Mouse (Mus musculus): ENCODE measurements around the gene Slc35g1.

Slc35g1 gene

GRCm38 (mm10) chr19:38397004-38397403 is 1.2 kb downstream of the Slc35g1 start:
- DNase-seq: no peak

- DNase-seq: no peak
Measured at GRCm38 (mm10) chr19:38398966-38399365, 3.2 kb downstream of the Slc35g1 start.

- DNase-seq: no peak
Measured at GRCm38 (mm10) chr19:38400851-38401250, 5.1 kb downstream of the Slc35g1 start.

- no peak for DNase-seq
Measured at GRCm38 (mm10) chr19:38401416-38401815, 5.6 kb downstream of the Slc35g1 start.

- DNase-seq: no peak
Measured at GRCm38 (mm10) chr19:38410357-38411056, 14.7 kb downstream of the Slc35g1 start.

- DNase-seq: no peak
Measured at GRCm38 (mm10) chr19:38413861-38414260, 18.1 kb downstream of the Slc35g1 start.

GRCm38 (mm10) chr19:38418819-38419423 is 23.1 kb downstream of the Slc35g1 start:
- no peak for DNase-seq

- DNase-seq: no peak
Measured at GRCm38 (mm10) chr19:38420751-38421295, 25.0 kb downstream of the Slc35g1 start.

GRCm38 (mm10) chr19:38421436-38421835 is 25.7 kb downstream of the Slc35g1 start:
- no peak for DNase-seq

GRCm38 (mm10) chr19:38422926-38423325 is 27.1 kb downstream of the Slc35g1 start:
- DNase-seq: no peak

GRCm38 (mm10) chr19:38423884-38424283 is 28.1 kb downstream of the Slc35g1 start:
- DNase-seq: peak in 1 of 2 experiments; percentile 18

GRCm38 (mm10) chr19:38424581-38424980 is 28.8 kb downstream of the Slc35g1 start:
- no peak for DNase-seq

GRCm38 (mm10) chr19:38429269-38429668 is 33.5 kb downstream of the Slc35g1 start:
- no peak for DNase-seq

- no peak for DNase-seq
Measured at GRCm38 (mm10) chr19:38430475-38430874, 34.7 kb downstream of the Slc35g1 start.

GRCm38 (mm10) chr19:38431326-38431725 is 35.5 kb downstream of the Slc35g1 start:
- no peak for DNase-seq

- DNase-seq: no peak
Measured at GRCm38 (mm10) chr19:38432021-38432420, 36.2 kb downstream of the Slc35g1 start.

- DNase-seq: peak in 1 of 2 experiments; percentile 12
Measured at GRCm38 (mm10) chr19:38433381-38433780, 37.6 kb downstream of the Slc35g1 start.

- no peak for DNase-seq
Measured at GRCm38 (mm10) chr19:38435221-38435620, 39.4 kb downstream of the Slc35g1 start.

GRCm38 (mm10) chr19:38441860-38442259 is 46.1 kb downstream of the Slc35g1 start:
- DNase-seq: no peak

GRCm38 (mm10) chr19:38445758-38446157 is 50.0 kb downstream of the Slc35g1 start:
- DNase-seq: no peak

Data from lung, adult 18-20 months (tissue).